Mouse (Mus musculus): ENCODE data around the gene Vmn1r149.
"Not testable (repeated sequence)": the region's sequence is repeated elsewhere in the genome, so short reads cannot be mapped to it uniquely, and the experiment has no call there.

The Vmn1r149 gene

DNA sequence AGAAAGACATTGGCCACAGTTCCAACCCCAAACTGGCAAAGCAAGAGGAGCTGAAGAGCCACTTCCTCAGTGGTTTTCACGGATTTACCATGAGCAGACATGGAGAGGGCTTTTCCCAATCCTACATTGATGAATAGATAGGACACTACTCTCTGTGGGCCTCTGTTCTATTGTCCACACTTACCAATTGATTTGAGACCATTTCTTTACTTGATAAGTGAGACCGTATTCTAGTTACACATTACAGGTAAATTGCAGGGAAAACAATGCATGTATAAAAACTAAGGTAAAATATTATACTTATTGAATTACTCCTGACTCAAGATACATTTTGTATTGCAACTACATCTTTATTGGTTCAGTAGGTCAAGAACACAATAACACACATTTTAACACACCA lies at the start of gene Vmn1r149:
Vmn1r149 (minus strand) TSS at position 101 of the 400 bp plus-strand sequence.
- DNase-seq (ENCODE audit: low spot score in 2 of 2) = not testable (repeated sequence)

DNA sequence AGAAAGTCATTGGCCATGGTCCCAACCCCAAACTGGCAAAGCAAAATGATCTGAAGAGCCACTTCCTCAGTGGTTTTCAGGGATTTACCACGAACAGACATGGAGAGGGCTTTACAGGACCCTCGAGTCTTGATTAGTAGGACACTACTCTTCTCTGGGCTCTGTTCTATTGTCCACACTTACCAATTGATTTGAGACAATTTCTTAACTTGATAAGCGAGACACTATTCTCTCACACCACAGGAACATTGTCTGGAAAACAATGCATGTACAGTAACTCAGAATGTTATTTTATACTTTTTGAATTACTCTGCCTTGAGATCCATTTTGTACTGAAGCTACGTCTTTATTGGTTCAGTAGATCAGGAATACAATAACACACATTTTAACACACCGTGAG lies 25.9 kb upstream of the Vmn1r149 start, which contains the start of gene Gm10665:
Gm10665 (minus strand) TSS at position 101 of the 400 bp plus-strand sequence.
- not testable (repeated sequence) for DNase-seq (ENCODE audit: low spot score in 2 of 2)

DNA sequence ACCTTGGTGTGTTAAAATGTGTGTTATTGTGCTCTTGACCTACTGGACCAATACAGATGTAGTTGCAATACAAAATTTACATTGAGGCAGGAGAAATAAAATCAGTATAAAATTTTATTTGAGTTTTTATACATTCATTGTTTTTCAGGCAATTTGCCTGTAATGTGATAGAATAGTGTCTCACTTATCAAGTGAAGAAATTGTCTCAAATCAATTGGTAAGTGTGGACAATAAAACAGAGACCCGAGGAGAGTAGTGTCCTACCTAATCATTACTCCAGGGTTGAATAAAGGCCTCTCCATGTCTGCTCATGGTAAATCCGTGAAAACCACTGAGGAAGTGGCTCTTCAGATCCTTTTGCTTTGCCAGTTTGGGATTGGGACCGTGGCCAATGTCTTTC lies 24.7 kb downstream of the Vmn1r149 start, which contains the start of gene Vmn1r148:
Vmn1r148 (plus strand) TSS at position 301 of the 400 bp plus-strand sequence.
- DNase-seq (ENCODE audit: low spot score in 2 of 2) = not testable (repeated sequence)

All from natural killer cell, adult 2 months (primary cell).